Mouse (Mus musculus) heart, adult 18-20 months (tissue): ENCODE data around the gene Gm13693. TPM values are rescaled to one million over a fixed set of nuclear protein-coding genes. Genes with fewer than 3 reads are reported as not detected.
"Not testable (repeated sequence)": the region's sequence is repeated elsewhere in the genome, so short reads cannot be mapped to it uniquely, and the experiment has no call there.

Experiments
- DNase-seq, 2 experiments: peaks; one replicate each; pipeline ENCODE4 v3.0.0; 2021 to 2022; ENCODE audit warnings: mixed read lengths in 1 of 2
- long read RNA-seq, 2 experiments: library from polyadenylated mRNA; stranded (forward); transcript quantifications; one replicate each; pipeline ENCODE4 v2.0.0; 2021
- total RNA-seq, 2 experiments: library from RNA; stranded (reverse); gene quantifications; 2 replicates each; pipeline ENCODE4 v1.2.3; 2021

Gene Gm13693
- under 1 TPM; 0.75 to 0.77 TPM for total RNA-seq
- long read RNA-seq, experiment 1, result 0 reads
- long read RNA-seq, experiment 2, result 0 reads

DNA sequence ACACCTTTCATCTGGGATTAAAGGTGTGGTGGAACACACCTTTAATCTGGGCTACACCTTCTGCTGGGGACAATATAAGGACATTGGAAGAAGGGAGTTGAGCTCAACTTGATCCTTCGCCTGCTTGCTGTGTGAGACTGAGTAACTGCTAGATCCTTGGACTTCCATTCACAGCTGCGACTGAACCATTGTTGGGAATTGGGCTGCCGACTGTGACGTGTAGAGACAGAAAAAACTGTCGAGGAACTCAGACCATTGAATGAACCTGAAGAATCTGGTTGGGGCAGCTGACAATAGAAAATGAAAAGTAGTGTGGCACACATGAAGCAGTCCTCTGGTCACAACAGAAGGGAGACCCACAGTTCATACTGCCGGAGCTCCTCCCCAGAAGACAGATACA, at the start of gene Gm13693:
Gm13693 (plus strand) TSS at position 301 of the 400 bp plus-strand sequence.
- DNase-seq, result not testable (repeated sequence)

GRCm38 (mm10) chr2:83929478-83930088, 31.7 kb upstream of the Gm13693 start:
- no peak for DNase-seq

DNA sequence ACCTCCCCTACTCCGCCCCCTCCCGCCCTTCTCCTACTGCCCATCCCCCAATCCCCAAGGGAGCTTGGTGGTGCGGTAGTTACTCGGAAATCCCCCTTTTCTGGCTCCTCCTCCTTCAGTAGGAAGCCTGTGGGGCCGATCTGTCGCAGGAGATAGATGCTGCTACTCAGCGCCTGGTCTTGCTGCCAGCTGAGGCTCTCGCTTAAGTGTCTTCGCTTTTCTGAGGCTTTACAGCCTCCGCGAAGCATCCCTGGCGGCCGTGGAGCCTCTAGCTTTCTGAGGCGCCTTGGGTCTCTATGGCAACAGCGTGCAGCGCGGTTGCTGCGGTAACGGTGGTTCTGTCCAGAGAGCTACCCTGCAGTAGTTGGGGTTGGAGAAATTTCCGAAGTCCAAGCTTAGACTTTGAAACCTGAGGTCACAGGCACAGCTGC, 20.4 kb upstream of the Gm13693 start, which contains the start of gene Zswim2:
Zswim2 (minus strand) TSS at position 298 of the 431 bp plus-strand sequence.
- DNase-seq, result peak; percentile 9 to 10

DNA sequence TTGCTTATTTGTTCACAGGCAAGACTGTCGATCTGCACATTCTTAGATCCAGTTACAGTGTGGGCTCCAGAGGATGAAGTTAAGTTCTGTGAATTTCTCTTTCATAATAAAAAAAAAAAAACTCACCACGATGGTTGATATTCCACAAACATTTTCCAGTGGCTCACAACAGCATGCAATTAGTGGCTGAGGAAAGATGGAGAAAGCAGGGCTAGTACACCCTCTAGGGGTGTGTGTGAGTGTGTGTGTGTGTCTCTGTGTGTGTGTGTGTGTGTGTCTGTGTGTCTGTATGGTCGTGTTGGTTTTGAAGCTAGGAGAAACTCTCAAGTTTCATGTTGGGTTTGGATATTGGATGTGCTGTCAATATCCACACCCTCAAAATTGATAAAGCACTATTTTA, 19.9 kb upstream of the Gm13693 start:
- no peak for DNase-seq

- no peak for DNase-seq
These were observed 19.5 kb upstream of the Gm13693 start for GRCm38 (mm10) chr2:83941792-83942191.

DNA sequence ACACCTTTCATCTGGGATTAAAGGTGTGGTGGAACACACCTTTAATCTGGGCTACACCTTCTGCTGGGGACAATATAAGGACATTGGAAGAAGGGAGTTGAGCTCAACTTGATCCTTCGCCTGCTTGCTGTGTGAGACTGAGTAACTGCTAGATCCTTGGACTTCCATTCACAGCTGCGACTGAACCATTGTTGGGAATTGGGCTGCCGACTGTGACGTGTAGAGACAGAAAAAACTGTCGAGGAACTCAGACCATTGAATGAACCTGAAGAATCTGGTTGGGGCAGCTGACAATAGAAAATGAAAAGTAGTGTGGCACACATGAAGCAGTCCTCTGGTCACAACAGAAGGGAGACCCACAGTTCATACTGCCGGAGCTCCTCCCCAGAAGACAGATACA, 5.9 kb upstream of the Gm13693 start, which contains the start of gene Gm13698:
Gm13698 (plus strand) TSS at position 301 of the 400 bp plus-strand sequence.
- not testable (repeated sequence) for DNase-seq

GRCm38 (mm10) chr2:83967013-83967412, 5.7 kb downstream of the Gm13693 start, which contains the start of gene Gm13695:
Gene Gm13695, plus strand, starts transcription at chr2:83967313.
- not testable (repeated sequence) for DNase-seq

DNA sequence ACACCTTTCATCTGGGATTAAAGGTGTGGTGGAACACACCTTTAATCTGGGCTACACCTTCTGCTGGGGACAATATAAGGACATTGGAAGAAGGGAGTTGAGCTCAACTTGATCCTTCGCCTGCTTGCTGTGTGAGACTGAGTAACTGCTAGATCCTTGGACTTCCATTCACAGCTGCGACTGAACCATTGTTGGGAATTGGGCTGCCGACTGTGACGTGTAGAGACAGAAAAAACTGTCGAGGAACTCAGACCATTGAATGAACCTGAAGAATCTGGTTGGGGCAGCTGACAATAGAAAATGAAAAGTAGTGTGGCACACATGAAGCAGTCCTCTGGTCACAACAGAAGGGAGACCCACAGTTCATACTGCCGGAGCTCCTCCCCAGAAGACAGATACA, 11.5 kb downstream of the Gm13693 start, which contains the start of gene Gm13696:
Gm13696 (plus strand) TSS at position 301 of the 400 bp plus-strand sequence.
- DNase-seq, result not testable (repeated sequence)

- not testable (repeated sequence) for DNase-seq
These were observed 17.3 kb downstream of the Gm13693 start, which contains the start of gene Gm13694 for GRCm38 (mm10) chr2:83978633-83979032. Gene Gm13694, plus strand, starts transcription at chr2:83978933.

DNA sequence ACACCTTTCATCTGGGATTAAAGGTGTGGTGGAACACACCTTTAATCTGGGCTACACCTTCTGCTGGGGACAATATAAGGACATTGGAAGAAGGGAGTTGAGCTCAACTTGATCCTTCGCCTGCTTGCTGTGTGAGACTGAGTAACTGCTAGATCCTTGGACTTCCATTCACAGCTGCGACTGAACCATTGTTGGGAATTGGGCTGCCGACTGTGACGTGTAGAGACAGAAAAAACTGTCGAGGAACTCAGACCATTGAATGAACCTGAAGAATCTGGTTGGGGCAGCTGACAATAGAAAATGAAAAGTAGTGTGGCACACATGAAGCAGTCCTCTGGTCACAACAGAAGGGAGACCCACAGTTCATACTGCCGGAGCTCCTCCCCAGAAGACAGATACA, 23.1 kb downstream of the Gm13693 start, which contains the start of gene Gm13697:
Gm13697 (plus strand) TSS at position 301 of the 400 bp plus-strand sequence.
- DNase-seq, result not testable (repeated sequence)

DNA sequence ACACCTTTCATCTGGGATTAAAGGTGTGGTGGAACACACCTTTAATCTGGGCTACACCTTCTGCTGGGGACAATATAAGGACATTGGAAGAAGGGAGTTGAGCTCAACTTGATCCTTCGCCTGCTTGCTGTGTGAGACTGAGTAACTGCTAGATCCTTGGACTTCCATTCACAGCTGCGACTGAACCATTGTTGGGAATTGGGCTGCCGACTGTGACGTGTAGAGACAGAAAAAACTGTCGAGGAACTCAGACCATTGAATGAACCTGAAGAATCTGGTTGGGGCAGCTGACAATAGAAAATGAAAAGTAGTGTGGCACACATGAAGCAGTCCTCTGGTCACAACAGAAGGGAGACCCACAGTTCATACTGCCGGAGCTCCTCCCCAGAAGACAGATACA, 28.9 kb downstream of the Gm13693 start, which contains the start of gene Gm13691:
Gm13691 (plus strand) TSS at position 301 of the 400 bp plus-strand sequence.
- DNase-seq, result not testable (repeated sequence)

- peak; percentile 28 to 48 for DNase-seq
These were observed 32.4 kb downstream of the Gm13693 start for GRCm38 (mm10) chr2:83993639-83994255.

GRCm38 (mm10) chr2:83994526-83994925, 33.2 kb downstream of the Gm13693 start:
- not testable (repeated sequence) for DNase-seq

GRCm38 (mm10) chr2:84008913-84009312, 47.6 kb downstream of the Gm13693 start:
- peak in 1 of 2 experiments; percentile 12 for DNase-seq

DNA sequence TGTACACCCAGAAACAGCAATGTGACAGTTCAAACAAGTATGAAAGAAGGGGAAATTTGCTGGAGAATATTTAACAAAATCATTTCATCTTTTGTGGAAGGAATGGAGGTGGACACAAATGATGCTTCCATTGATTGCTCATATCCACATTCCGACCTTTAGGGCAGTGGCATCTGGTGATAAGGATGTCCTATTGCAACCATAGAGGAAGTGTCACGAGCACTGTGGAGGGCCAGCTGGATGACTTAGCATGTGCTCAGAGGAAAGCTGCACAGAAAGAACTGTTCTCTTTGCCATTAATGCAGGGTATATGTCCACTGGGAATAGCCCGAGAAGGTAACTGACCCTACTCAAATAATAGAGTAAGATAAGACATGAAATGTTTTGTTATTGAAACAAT, 48.5 kb downstream of the Gm13693 start:
- no peak for DNase-seq

Other genes with a start within 250 kb of the Gm13693 start
- gene Itgav, start 237.1 kb upstream of the Gm13693 start, total RNA-seq, result 10 to 100 TPM; 39.0 to 41.1 TPM
- gene Fam171b, start 148.9 kb upstream of the Gm13693 start, total RNA-seq, result under 1 TPM; 0.52 to 0.80 TPM
- gene Zswim2, start 20.3 kb upstream of the Gm13693 start, total RNA-seq, result not detected
- under 1 TPM; 0.75 to 0.77 TPM for gene Gm13698, start 5.8 kb upstream of the Gm13693 start, total RNA-seq
- gene Gm13695, start 5.8 kb downstream of the Gm13693 start, total RNA-seq, result under 1 TPM in 1 of 2 experiments, not detected in 1; 0.75 TPM
- under 1 TPM; 0.75 to 0.77 TPM for gene Gm13696, start 11.6 kb downstream of the Gm13693 start, total RNA-seq
- gene Gm13694, start 17.4 kb downstream of the Gm13693 start, total RNA-seq, result under 1 TPM; 0.75 to 0.77 TPM
- under 1 TPM; 0.75 to 0.77 TPM for gene Gm13697, start 23.2 kb downstream of the Gm13693 start, total RNA-seq
- under 1 TPM; 0.75 to 0.77 TPM for gene Gm13691, start 29.1 kb downstream of the Gm13693 start, total RNA-seq